Mouse (Mus musculus): Measurements from ENCODE around the gene Gm10135.

DNA sequence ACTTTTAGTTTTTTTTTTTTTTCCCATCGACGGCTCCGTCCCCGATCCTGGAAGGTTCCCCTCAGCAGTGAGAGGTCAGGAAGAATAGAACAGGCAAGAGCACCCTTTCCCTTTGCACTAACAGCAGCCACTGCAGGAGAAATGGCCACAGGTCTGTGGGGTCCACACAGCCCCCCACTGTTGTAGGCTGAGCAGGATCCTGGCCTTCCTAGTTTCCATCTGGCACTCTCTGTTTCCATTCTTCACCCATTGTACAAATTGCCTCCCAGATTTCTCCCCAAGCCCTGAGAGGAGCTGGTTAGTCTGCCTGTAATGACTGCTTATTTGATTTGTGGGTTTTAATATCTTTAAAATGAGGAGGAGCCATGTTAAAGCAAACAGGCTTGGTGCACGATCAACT lies 29.5 kb upstream of the Gm10135 start:
- no peak for TF ChIP-seq CTCF (conservative IDR thresholded peaks at IDR 0.05; ENCODE audit: insufficient read depth, insufficient read length, low read depth, low read length)
- TF ChIP-seq POLR2A (IDR thresholded peaks at IDR 0.05; ENCODE audit: low read depth, low read length) = no peak
